Mouse (Mus musculus) kidney, postnatal 36 days (tissue): Measurements from ENCODE around the gene Bnipl.
A peak's percentile ranks its signal among the peaks of the same experiment; 100 is the strongest.

ENCODE experiments used
- DNase-seq, 2 experiments: peaks; one replicate each; pipeline ENCODE4 v3.0.0; 2021 to 2022; ENCODE audit warnings: mixed read lengths in 2 of 2

The Bnipl gene

DNA sequence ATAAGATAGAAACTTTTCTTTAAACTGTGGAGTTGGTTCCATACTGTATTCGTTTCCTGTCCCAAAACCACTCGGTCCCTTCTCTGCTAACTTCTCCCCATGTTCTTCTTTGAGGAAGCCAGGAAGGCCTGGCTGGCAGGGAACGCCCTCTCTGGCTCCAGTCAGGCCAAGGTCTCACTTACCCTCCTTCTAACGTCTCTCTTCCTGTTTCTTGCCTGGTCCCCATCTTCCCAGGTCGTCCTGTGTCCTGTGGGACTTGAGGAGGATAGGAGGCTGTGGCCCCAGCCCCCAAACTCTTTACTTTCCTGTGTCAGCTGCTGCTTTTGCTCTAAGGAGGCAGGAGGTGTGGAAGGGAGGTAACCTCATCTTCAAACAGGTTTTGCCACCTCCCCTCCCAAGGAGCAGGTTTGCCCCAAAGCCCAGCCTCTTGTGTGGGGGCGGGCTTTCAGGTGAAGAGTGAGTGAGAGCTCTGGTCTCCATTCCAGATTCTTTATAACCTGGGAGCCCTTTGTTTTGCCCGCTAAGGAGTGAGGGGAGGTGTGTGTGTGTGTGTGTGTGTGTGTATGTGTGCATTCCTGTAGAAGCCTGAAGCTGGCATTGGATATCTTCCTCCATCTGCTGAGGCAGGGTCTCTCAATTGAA, at the start of gene Bnipl:
Bnipl (minus strand) TSS at position 411 of the 642 bp plus-strand sequence.
- DNase-seq = no peak

DNA sequence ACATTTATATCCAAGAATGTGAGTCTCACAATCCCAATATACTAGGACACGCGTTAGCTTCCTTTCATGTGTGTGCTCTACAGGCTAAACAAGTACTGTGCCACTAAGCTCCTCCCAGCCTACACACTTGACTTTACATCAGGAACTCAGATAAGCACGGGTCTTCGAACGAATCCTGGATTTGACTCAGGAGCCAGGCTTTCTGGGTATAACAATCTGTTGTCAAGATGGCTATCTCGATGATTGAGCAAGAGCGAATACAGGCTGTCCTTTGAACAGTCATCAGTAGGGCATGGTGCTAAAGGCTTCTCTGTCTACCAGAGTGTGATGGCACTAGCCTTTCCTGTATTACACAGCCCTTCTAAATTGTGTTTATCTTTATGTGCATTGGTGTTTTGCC, 47.0 kb upstream of the Bnipl start:
- DNase-seq = no peak

DNA sequence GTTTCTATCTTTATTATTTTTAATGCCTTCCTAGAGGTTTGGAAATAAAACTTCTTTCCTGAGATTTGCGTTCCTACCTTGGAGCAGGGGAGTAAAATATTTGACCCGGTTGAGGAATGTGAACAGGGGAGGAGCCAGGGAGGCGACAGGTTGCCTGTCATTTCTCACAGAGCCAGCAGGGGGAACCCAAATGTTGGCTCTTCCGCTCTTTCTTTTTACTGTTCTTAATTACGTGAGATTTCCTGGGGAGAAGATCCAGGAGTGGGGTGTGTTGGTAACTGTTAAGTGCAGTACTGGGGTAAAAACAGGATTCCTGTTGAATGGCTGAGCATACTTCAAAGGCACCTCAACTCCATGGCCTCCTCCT, 45.1 kb upstream of the Bnipl start:
- peak; percentile 77 to 78 for DNase-seq

DNA sequence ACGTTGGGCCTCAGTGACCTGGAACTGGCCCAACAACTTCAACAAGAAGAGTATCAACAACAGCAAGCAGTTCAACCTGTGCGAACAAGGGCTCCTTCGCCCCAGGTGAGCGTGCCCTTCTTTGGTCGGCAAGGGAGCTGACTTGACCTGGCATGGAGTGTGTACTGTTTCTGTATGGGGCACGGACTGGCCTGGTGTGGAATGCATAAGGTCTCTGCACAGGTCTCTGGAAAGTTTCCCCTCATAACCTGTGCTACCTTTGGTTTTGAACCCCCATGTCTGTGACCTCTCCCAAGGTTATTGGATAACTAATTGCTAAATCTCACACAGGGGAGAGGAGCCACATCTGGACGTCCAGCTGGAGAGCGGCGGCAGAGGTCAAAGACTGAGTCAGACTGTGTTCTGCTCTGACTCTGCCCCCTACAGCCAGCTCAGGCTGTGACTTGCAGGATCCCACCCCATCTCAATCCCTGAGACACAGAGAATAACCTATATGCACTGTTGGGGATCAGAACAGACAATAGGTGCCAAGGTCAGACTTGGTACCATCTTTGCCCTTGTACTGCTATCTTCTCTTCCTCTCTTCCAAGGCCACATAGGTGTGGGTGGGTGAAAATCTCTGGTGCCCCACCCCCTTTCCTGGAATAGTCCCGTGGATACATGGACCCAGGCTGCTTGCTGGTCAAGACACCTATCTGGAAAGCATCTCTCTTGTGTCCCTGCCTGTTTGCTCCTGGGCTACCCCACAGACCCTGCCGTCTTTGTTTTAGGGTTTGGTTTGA, 44.5 kb upstream of the Bnipl start:
- peak; percentile 78 to 79 for DNase-seq

DNA sequence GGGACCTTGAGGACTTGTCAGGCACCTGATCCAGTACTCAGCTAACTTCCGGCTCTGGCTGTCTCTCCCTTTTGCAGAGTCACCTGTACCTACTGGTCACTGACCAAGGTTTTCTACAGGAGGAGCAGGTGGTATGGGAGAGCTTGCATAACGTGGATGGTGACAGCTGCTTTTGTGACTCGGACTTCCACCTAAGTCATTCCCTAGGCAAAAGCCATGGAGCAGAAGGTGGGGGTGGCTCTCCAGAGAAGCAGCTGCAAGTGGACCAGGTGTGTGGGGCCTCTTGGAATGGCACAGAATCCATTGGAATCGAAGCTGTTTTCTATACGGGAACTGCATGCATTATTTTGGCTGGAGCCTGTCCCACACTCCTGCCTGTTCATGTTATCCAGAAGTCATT, 43.7 kb upstream of the Bnipl start:
- DNase-seq = no peak

DNA sequence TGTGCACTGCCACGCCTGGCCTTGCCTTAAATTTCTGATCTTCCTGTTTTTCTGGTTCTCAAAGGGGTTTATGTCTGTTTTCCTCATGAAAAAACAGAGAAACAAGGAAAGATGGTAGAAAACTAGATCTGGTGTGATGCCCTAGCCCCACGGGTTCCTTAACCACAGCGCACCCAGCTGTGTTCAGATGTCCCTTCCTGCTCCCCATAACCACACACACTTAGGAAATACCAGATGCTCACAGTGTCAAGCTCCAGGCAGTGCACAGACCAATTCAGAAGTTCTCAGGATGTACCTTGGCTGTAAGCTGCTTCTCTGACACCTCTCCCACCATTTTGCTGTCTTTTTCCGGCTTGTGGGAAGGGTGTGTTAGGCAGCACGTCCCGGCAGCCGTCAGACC, 43.3 kb upstream of the Bnipl start:
- DNase-seq = no peak

DNA sequence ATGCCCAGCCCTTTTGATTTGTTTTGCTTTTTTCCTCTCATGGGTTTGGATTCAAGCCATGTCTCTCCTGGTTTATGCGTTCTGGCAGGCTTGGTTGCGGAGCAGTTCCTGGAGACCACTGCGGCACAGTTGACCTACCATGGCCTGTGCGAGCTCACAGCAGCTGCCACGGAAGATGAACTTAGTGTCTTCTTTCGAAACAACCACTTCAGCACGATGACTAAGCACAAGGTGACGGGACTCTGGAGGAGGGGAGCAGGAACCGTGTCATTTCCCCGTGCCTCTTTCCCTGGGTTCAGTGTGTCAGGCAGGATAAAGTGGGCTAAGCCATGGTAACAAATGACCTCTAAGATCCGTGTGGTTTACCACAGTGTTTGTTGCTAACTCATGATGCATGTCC, 42.5 kb upstream of the Bnipl start:
- DNase-seq = peak; percentile 68 to 81

DNA sequence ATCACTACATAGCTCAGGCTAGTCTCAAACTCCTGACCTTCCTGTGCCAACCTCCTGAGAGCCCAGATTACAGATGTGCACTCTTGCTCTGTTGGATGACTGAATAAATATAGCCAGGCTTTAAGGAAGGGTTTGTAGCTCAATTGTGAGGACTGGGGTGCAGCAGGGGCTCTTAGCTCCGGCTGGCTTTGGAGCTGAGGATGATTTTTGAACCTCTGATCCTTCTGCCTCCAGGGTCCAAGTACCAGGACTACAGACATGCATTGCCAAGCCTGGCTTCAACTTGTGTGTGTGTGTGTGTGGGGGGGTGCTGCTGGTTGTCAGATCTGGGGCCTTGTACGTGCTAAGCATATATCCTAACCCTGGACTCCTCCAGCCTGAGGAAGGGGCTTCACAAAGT, 41.9 kb upstream of the Bnipl start:
- DNase-seq = no peak

DNA sequence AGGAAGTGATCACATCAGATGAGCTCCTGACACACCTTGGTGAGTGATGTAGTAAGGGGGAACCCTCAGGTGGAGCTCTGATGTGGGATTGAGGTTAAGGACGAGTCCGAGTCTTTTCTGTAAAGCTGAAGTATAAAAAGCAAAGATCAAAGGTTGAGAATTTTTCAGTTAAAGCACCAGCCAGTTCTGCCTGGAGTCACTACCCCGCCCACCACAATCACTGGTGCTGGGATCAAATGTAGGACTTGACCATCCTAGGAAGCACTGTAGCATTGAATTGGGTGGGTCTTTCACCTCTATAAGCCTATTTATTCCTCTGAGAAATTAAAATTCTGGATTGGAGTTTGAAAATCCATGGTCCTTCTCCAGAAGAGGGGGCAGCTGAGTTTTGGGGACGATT, 40.0 kb upstream of the Bnipl start:
- DNase-seq = peak in 1 of 2 experiments; percentile 54

DNA sequence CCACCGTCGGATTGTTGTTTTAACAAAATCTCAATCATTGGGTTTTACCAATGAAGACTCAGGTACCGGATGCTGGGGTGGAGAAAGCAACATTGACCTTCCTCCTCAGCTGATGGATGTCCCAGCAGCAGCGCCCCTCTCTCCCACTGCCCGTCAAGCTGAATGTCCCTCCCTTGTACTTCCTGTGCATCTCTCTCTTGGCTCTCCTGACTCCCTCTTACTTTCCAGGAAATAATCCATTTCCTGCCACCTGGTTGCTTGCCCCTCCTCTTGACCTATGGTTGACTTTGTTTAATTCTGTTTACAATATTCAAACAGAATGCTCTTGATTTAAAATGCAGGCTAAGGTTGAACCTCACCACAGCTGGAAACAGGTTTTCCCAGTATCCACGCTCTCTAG, 39.2 kb upstream of the Bnipl start:
- no peak for DNase-seq

DNA sequence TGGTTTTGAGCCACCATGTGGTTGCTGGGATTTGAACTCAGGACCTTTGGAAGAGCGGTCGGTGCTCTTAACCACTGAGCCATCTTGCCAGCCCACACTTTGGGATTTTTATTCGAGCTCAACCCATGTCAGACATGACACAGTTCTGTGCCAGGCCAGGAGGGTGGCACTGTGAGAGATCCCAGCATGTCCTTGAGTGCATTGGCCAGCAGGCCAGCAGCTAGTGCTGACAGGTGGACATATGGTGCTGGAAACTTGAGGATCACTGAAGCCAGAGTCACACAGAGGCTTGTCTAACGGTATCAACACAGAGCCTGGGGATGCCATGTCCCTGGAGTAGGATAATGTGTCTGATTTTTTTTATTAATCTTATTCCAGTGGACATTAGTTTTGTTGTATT, 38.4 kb upstream of the Bnipl start:
- DNase-seq = no peak

DNA sequence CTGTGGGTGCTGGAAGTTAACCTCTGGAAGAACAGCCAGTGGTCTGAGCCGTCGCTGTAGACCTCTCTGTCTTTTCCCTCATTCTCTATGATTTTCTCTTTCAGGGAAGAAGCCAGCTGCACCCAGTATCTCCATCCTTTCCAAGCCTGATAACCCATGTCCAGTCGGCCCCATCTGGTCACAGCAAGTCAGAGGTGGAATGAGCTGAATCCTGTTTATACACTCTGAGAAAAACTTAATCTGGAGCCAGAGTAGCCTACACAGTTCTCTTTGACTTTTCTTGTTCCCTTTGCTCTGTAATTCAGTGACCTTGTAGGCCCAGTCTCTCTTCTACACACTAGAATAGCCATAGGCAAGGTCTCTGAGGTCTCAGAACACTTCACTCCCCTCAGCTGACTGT, 36.5 kb upstream of the Bnipl start:
- peak; percentile 45 to 55 for DNase-seq

DNA sequence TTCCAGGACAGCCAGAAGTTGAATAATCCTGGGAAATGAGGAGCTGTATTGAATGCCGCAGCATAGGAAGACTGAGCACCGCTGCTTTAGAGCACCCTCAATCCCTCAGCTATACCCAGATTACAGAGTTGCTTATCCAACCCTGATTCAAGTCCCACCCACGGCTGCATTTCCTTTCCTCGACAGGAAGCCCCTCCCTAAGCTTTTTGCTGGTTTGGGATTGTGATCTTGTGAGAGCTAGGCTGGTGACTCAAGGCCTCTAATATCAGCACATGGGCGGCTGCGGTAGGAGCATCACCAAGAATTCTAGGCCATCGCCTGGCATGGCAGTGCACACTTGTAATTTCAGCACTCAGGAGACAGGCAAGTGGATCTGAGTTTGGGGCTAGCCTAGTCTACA, 35.5 kb upstream of the Bnipl start:
- peak; percentile 48 to 55 for DNase-seq

DNA sequence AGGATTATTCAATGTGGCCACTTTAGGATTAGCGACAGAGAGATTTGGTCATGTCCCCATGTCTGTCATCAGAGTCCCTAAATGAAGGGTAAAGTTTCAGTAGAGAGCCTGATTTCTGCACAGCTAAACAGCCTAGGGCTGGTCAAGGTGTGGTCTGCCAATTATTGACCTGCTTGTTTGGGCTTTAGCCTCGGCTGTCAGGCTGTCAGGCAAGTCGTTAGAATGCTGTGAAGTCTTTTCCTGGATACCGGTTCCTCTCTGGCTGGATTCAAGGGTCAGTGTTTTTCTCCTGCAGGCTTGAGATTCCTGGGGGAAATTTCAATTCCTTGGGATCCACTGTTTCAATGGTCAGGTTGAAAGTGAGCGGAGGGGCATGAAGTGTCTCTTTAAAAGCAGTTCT, 35.0 kb upstream of the Bnipl start:
- DNase-seq = peak; percentile 55 to 72

DNA sequence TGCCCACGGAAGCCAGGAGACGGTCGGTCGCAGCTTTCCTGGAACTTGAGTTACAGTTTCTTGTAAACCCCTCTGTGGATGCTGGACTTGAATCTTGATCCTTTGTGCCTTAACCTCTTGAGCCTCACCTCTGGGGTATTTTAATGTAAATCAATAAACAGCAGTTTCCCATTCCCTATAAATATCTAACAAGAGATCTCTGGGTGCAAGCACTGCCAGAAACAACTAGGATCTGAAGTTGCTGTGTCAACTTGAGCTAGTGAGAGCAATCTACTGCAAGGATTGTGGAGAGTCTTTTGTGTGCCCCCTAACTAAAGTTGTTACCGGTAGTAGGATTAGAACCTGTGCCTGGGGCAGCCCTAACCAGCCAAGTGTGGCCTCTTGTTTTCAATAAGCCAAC, 34.4 kb upstream of the Bnipl start:
- peak in 1 of 2 experiments; percentile 24 for DNase-seq

DNA sequence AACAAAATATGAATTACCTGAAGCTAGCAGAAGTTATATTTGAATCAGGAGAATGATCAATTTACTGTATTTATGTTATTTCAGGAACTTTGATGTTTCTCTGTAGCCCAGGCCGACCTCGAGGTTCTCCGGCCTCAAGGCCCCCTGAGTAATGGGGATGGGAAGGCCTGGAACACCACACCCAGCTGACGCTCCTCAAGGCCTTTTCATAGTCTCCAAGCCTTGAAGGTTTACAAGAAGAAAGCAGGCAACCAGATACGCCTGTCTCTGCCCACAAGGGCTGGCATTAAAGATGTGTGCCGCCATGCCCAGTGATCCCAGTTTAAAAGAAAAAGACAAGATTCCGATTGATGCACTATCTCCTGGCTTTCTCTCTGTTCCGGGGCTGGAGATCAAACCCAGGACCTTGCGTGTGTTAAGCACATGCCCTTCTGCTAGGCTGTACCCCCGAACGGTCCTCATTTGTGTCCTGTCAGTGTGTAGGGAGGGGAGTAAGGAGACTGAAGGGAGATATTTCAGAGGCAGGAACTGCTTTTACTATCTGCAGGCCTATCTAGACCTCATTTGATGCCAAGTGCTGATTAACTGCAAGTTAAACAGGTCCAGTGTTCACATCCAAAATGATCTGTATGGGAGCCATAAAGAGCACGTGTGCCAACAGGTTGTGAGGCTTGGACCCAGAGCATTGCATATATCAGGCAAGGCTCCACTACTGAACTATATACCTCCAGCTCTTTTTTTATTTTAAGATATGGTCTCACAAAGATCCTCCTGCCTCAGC, 33.7 kb upstream of the Bnipl start:
- DNase-seq = peak in 1 of 2 experiments; percentile 5

DNA sequence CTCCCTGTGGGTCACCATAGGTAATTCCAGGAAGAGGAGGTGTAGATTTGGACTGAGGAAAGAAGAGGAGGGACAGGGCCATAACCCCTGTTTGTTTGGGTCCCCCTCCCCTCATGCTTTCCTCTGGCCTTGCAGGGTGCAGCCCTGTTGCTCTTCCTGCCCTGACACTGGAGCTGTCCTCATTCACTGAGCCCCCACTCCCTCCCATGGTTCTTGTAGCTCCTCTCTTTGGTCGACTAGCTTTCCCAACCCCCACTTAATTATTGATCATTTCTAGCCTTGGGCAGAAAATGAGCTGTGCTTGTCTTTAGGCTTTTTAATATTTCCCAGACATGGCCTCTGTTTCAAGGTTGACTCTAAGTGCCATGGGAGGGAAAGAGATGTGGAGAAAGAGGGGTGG, 33.1 kb upstream of the Bnipl start:
- peak in 1 of 2 experiments; percentile 20 for DNase-seq

DNA sequence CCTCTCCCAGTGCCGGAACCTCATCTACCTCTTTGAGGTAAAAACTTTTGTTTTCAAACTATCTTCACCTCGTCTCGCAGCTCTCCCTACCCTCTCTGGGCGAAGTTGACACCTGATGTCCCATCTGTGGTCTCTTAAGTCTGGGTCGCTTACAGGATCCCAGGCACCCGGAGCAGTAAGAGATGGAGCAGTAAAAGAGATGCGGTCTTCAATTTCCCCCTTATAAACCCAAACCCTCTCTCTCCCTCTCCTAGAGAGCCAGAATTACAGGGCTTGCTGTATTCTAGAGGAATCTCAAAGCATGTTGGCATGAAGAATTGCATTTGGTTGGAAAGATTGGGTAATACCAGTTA, 32.6 kb upstream of the Bnipl start:
- no peak for DNase-seq

DNA sequence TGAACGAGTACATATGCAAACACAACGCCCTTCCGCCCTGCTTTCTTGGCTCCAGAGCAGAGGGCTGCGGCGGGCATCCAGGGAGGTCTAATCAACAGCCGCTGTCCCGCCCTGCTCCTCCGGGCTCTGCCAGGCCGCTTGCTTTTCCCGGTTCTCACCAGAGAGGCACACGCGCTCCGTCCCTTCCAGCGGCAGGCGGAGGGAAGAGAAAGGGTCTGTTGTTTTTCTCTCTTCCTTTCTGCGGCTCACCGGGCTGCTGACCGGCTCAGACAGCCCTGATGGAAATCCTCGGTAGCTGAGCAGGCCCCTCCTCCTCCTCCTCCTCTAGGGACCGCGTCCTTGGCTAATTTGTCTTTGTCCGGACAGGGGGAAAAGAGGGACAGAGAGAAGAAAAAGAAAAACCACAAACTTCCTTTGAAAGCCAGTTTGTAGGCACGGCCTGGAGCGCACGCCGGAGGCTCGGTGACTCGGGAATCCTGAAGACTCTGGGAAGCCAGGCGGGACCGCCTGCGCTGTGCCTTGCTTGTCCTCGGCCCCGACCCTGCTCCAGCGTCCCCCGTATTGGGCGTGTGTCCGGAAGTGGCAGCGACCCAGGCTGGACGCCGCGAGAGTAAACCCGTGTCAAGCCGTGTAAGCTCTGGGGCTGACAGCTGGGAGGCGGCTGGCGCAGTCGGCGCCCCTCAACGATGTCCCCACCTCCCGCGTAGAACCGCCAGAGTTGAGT, 32.0 kb upstream of the Bnipl start:
- DNase-seq = peak; percentile 87

DNA sequence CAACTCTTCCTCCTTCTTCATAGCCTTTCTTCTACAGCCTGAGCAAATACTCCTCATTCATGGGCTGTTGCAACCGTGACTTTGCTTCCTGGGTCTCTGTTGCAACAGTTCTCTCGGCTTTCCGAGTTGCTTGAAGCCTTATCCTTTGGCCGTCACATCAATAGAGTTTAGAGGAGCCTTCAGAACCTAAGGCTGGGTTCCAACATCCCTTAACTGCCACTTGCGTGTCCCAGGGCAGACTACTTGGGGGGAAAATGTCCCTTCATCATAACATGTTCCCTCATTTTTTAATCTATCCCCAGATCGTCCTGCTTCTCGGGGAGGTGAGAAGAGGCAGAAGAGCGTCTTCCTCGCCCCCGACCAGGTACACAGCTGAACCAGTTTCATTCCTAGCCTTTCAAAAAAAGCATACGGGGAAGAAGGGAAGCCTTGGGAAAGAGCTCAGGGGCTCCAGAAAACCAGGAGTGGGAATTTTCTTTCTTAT, 31.4 kb upstream of the Bnipl start:
- peak in 1 of 2 experiments; percentile 43 for DNase-seq

DNA sequence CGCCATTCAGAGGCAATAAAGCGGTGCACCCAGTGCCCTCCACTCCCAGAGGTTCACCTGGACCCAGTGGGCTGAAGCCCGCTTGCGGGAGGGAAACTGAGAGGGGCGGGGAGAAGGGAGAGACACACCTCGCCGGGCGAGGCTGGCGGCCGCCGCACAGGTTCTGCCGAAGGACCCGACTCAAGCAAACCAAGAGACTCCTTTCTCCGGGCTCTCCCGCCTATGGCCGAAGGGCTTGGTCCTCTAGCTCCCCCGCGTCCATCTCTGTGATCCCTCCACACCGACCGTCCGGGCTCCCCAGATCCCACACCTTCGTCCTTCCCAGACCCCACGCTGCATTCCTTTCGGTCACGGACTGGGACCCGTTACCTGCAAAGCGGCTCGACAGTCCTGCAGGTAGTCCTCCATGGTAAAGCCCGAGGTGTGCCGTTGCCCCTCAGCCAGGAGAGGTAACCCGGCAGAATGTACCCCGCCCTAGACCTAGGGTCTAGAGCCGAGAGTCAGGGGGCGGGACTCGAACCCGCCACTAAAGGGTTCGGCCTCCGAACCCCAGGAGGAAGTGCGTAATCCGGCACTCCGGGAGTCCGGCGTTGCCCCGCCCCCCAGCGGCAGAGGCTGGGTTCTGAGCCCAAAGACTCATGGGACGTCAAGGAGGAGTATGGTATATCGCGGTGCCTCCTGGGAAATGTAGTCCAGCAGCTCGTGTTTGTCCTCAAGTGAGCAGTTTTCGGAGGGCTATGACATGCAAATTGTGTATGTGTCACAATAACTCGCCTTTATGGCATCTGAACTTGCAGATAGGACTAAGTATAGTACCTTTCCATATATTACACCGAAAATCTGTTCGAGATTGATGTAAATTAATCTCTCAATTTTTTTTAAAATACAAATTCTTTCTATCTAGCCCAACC, 30.5 kb upstream of the Bnipl start, which contains the start of the genes Mindy1 and Prune1:
Mindy1 (plus strand) TSS at position 130 of the 911 bp plus-strand sequence.
Prune1 (minus strand) TSS at position 861 of the 911 bp plus-strand sequence.
- peak; percentile 100 for DNase-seq

DNA sequence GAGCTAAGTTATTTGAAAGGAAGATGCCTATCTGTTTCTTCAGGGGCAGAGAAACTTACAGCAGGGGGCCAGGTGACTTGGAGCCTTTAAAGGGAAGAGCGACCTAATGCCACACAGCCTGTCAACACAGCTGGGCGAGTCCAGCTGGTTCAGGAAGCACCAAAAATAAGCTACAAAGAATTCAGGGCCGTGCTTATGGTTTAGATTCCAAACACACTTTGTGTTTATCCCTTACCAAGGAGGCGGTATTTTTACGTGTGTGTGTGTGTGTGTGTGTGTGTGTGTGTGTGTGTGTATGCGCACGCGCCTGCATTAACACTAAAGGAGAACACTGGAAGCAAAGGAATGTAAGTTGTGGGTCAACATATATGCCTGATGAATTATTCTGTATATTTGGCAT, 29.8 kb upstream of the Bnipl start:
- DNase-seq = peak; percentile 53 to 58
